Mouse (Mus musculus) intestine, embryonic 14.5 days (tissue): ENCODE results near the gene Aff3. TPM values are rescaled to one million over a fixed set of nuclear protein-coding genes. Genes with fewer than 3 reads are reported as not detected.
A peak's percentile ranks its signal among the peaks of the same experiment; 100 is the strongest.

ENCODE experiments used
- ATAC-seq: fragments of 200-750 bp; cut with Nextera tagmentation; replicated peaks from 2 replicates; pipeline ENCODE4 v1.8.0; 2017; ENCODE audit warnings: low read depth, moderate number of reproducible peaks, moderate TSS enrichment, moderate library complexity; ENCODE audit not compliant: low FRiP score, low TSS enrichment
- DNase-seq: peaks from one replicate; pipeline ENCODE4 v3.0.0-alpha.2; 2018; ENCODE audit warnings: low spot score
- H3K27ac ChIP-seq: fragments of 300-500 bp; sonication (generic); 2 replicates; pipeline ENCODE4 v1.5.1; 2014; ENCODE audit warnings: low read depth, mild to moderate bottlenecking, control low read depth
- H3K27me3 ChIP-seq: fragments of 300-500 bp; sonication (generic); replicated peaks from 2 replicates; pipeline ENCODE4 v1.6.1; 2014; ENCODE audit warnings: low read length, control low read depth; ENCODE audit not compliant: control insufficient read depth, insufficient read depth
- H3K36me3 ChIP-seq: fragments of 300-500 bp; sonication (generic); 2 replicates; pipeline ENCODE4 v1.6.1; 2014; ENCODE audit warnings: low read length, control low read depth; ENCODE audit not compliant: control insufficient read depth, insufficient read depth
- H3K4me1 ChIP-seq: fragments of 300-500 bp; sonication (generic); replicated peaks from 2 replicates; pipeline ENCODE4 v1.6.1; 2014; ENCODE audit warnings: low read length, control low read depth, mixed read lengths; ENCODE audit not compliant: control insufficient read depth, insufficient read depth
- H3K4me2 ChIP-seq: fragments of 300-500 bp; sonication (generic); 2 replicates; pipeline ENCODE4 v1.6.1; 2014; ENCODE audit warnings: low read length
- H3K4me3 ChIP-seq: fragments of 300-500 bp; sonication (generic); 2 replicates; pipeline ENCODE4 v1.5.1; 2014; ENCODE audit warnings: low read depth, low read length, control low read depth, mixed read lengths
- H3K9ac ChIP-seq: fragments of 300-500 bp; sonication (generic); 2 replicates; pipeline ENCODE4 v1.6.1; 2014; ENCODE audit warnings: mild to moderate bottlenecking, low read length
- H3K9me3 ChIP-seq: fragments of 300-500 bp; sonication (generic); 2 replicates; pipeline ENCODE4 v1.6.1; 2016; ENCODE audit warnings: low read length, control low read depth; ENCODE audit not compliant: control insufficient read depth
- WGBS: fragments of 180-500 bp; shearing (Covaris S2); extraction: QIAGEN DNeasy Blood & Tissue Kit; methylation state at CpG from one replicate; pipeline ENCODE4 v1.1.7; 2014; 5-methylcytosine and 5-hydroxymethylcytosine counted together
- polyA plus RNA-seq: library from polyadenylated mRNA; unstranded; fragments of >200 nt; fragmentation: Nextera tagmentation; extraction: Ambion mirVana; gene quantifications from 2 replicates; pipeline ENCODE4 v1.2.1, GENCODE M21; 2014

The Aff3 gene
- polyA plus RNA-seq, 1 experiment from 2014 or later: 8.6 TPM

GRCm38 (mm10) chr1:38195721-38196120, 469.0 kb downstream of the Aff3 start:
- 93% methylated on average over 3 of the region's 3 CpGs for WGBS
- ATAC-seq: no peak
- DNase-seq: no peak

GRCm38 (mm10) chr1:38186227-38186545, 478.6 kb downstream of the Aff3 start:
- no peaks in the 10 kb centered on the region for H3K9me3 ChIP-seq
- H3K36me3 ChIP-seq: peaks cover 38% of the 10 kb centered on the region
- no peak overlapping the region for H3K27ac ChIP-seq
- DNase-seq (no peak), ATAC-seq (no peak)
- H3K4me2 ChIP-seq: no peak overlapping the region
- no peak overlapping the region for H3K4me3 ChIP-seq
- no peaks in the 10 kb centered on the region for H3K27me3 ChIP-seq
- no peaks in the 10 kb centered on the region for H3K4me1 ChIP-seq
- no peak overlapping the region for H3K9ac ChIP-seq
- WGBS: 85% methylated on average over 5 of the region's 5 CpGs

More at GRCm38 (mm10) chr1:38195721-38196120, 469.0 kb downstream of the Aff3 start:
- Histone ChIP-seq H3K4me2 (no peak overlapping the region), H3K9ac (no peak overlapping the region), H3K27me3 (no peaks in the 10 kb centered on the region), H3K4me3 (no peak overlapping the region), H3K4me1 (0 out of 2 replicates have a peak, but pooled peaks cover 3% of the 10 kb centered on the region), H3K36me3 (peaks cover 16% of the 10 kb centered on the region), H3K27ac (no peak overlapping the region), H3K9me3 (no peaks in the 10 kb centered on the region)

GRCm38 (mm10) chr1:38185517-38186226, 479.1 kb downstream of the Aff3 start:
- peak; percentile 88 for DNase-seq
- Histone ChIP-seq H3K27me3 (no peaks in the 10 kb centered on the region), H3K4me2 (no peak overlapping the region), H3K9ac (no peak overlapping the region), H3K4me1 (no peaks in the 10 kb centered on the region), H3K9me3 (no peaks in the 10 kb centered on the region), H3K27ac (no peak overlapping the region), H3K4me3 (no peak overlapping the region), H3K36me3 (peaks cover 42% of the 10 kb centered on the region)
- 51% methylated on average over 17 of the region's 17 CpGs for WGBS
- 0 out of 2 replicates have a peak, but pooled peaks have one; percentile 66 for ATAC-seq

- DNase-seq (no peak), ATAC-seq (no peak)
- peaks cover 41% of the 10 kb centered on the region for H3K36me3 ChIP-seq
These were observed 483.7 kb downstream of the Aff3 start for GRCm38 (mm10) chr1:38181020-38181550.

GRCm38 (mm10) chr1:38178929-38179328, 485.8 kb downstream of the Aff3 start:
- no peak overlapping the region for H3K9ac ChIP-seq
- H3K27ac ChIP-seq: no peak overlapping the region
- H3K4me2 ChIP-seq: no peak overlapping the region
- no peak overlapping the region for H3K4me3 ChIP-seq
- ATAC-seq: no peak
- H3K36me3 ChIP-seq: peaks cover 33% of the 10 kb centered on the region; the same call in 1 of the 2 replicates
- H3K9me3 ChIP-seq: no peaks in the 10 kb centered on the region
- WGBS: 89% methylated on average over 8 of the region's 8 CpGs
- no peak for DNase-seq
- no peaks in the 10 kb centered on the region for H3K4me1 ChIP-seq
- H3K27me3 ChIP-seq: no peaks in the 10 kb centered on the region

More at GRCm38 (mm10) chr1:38181020-38181550, 483.7 kb downstream of the Aff3 start:
- no peaks in the 10 kb centered on the region for H3K9me3 ChIP-seq
- no peak overlapping the region for H3K27ac ChIP-seq
- no peaks in the 10 kb centered on the region for H3K27me3 ChIP-seq
- no peak overlapping the region for H3K4me3 ChIP-seq
- no peaks in the 10 kb centered on the region for H3K4me1 ChIP-seq
- H3K9ac ChIP-seq: no peak overlapping the region
- no peak overlapping the region for H3K4me2 ChIP-seq
- 83% methylated on average over 15 of the region's 15 CpGs for WGBS

GRCm38 (mm10) chr1:38176077-38176476, 488.7 kb downstream of the Aff3 start:
- DNase-seq: no peak
- H3K27me3 ChIP-seq: no peaks in the 10 kb centered on the region
- ATAC-seq: no peak
- H3K4me1 ChIP-seq: no peaks in the 10 kb centered on the region
- 92% methylated on average over 7 of the region's 7 CpGs for WGBS
- no peak overlapping the region for H3K27ac ChIP-seq
- H3K9ac ChIP-seq: no peak overlapping the region
- no peaks in the 10 kb centered on the region for H3K9me3 ChIP-seq
- H3K4me3 ChIP-seq: no peak overlapping the region
- no peak overlapping the region for H3K4me2 ChIP-seq
- peaks cover 15% of the 10 kb centered on the region; the same call in 1 of the 2 replicates for H3K36me3 ChIP-seq

GRCm38 (mm10) chr1:38171874-38172273, 492.9 kb downstream of the Aff3 start:
- Histone ChIP-seq H3K36me3 (no peaks in the 10 kb centered on the region), H3K4me3 (no peak overlapping the region), H3K4me1 (no peaks in the 10 kb centered on the region), H3K9ac (no peak overlapping the region), H3K27ac (no peak overlapping the region), H3K9me3 (no peaks in the 10 kb centered on the region), H3K4me2 (no peak overlapping the region), H3K27me3 (no peaks in the 10 kb centered on the region)
- no peak for DNase-seq
- no peak for ATAC-seq
- WGBS: 90% methylated on average over 4 of the region's 4 CpGs

GRCm38 (mm10) chr1:38165696-38166095, 499.1 kb downstream of the Aff3 start:
- DNase-seq: no peak

GRCm38 (mm10) chr1:38150086-38150485, 514.7 kb downstream of the Aff3 start:
- DNase-seq: no peak
- WGBS: 83% methylated on average over 5 of the region's 5 CpGs

More at GRCm38 (mm10) chr1:38165696-38166095, 499.1 kb downstream of the Aff3 start:
- no peak for ATAC-seq
- Histone ChIP-seq H3K4me1 (no peaks in the 10 kb centered on the region), H3K4me3 (no peak overlapping the region), H3K9me3 (no peaks in the 10 kb centered on the region), H3K27ac (no peak overlapping the region), H3K36me3 (no peaks in the 10 kb centered on the region), H3K4me2 (no peak overlapping the region), H3K27me3 (no peaks in the 10 kb centered on the region), H3K9ac (no peak overlapping the region)
- 52% methylated on average over 2 of the region's 2 CpGs for WGBS

More at GRCm38 (mm10) chr1:38150086-38150485, 514.7 kb downstream of the Aff3 start:
- Histone ChIP-seq H3K27ac (no peak overlapping the region), H3K4me3 (no peak overlapping the region), H3K27me3 (no peaks in the 10 kb centered on the region), H3K9ac (no peak overlapping the region), H3K4me1 (no peaks in the 10 kb centered on the region), H3K36me3 (no peaks in the 10 kb centered on the region), H3K4me2 (no peak overlapping the region), H3K9me3 (no peaks in the 10 kb centered on the region)
- ATAC-seq: no peak
